Mouse (Mus musculus) kidney, postnatal 36 days (tissue): Measurements from ENCODE around the gene Rbm28.
A peak's percentile ranks its signal among the peaks of the same experiment; 100 is the strongest.
"Not testable (repeated sequence)": the region's sequence is repeated elsewhere in the genome, so short reads cannot be mapped to it uniquely, and the experiment has no call there.

Experiments used
- DNase-seq, 2 experiments: peaks; one replicate each; pipeline ENCODE4 v3.0.0; 2021 to 2022; ENCODE audit warnings: mixed read lengths in 2 of 2

The Rbm28 gene

GRCm38 (mm10) chr6:29193961-29194750 is 29.4 kb upstream of the Rbm28 start:
- DNase-seq: peak; percentile 39 to 71

- DNase-seq: no peak
These were observed 23.1 kb upstream of the Rbm28 start for GRCm38 (mm10) chr6:29187936-29188335.

- DNase-seq: no peak
These were observed 15.0 kb upstream of the Rbm28 start for GRCm38 (mm10) chr6:29179843-29180242.

GRCm38 (mm10) chr6:29178888-29179658 is 14.3 kb upstream of the Rbm28 start, which contains the start of gene Prrt4:
Prrt4 (minus strand) TSS chr6:29179584.
- peak; percentile 26 to 74 for DNase-seq

GRCm38 (mm10) chr6:29177901-29178879 is 13.4 kb upstream of the Rbm28 start:
- DNase-seq: no peak

GRCm38 (mm10) chr6:29175113-29175512 is 10.3 kb upstream of the Rbm28 start:
- no peak for DNase-seq

GRCm38 (mm10) chr6:29174368-29174767 is 9.6 kb upstream of the Rbm28 start:
- no peak for DNase-seq

- DNase-seq: peak; percentile 75 to 87
These were observed 6.2 kb upstream of the Rbm28 start for GRCm38 (mm10) chr6:29170952-29171388.

- peak; percentile 14 to 42 for DNase-seq
These were observed 5.5 kb upstream of the Rbm28 start for GRCm38 (mm10) chr6:29170063-29170921.

GRCm38 (mm10) chr6:29169675-29170062 is 4.9 kb upstream of the Rbm28 start:
- no peak for DNase-seq

- no peak for DNase-seq
These were observed 4.1 kb upstream of the Rbm28 start for GRCm38 (mm10) chr6:29168871-29169270.

GRCm38 (mm10) chr6:29166196-29166595 is 1.4 kb upstream of the Rbm28 start:
- peak; percentile 60 to 67 for DNase-seq

GRCm38 (mm10) chr6:29161291-29161690 is 3.5 kb downstream of the Rbm28 start:
- not testable (repeated sequence) for DNase-seq

GRCm38 (mm10) chr6:29160786-29161185 is 4.0 kb downstream of the Rbm28 start:
- DNase-seq: no peak

GRCm38 (mm10) chr6:29156326-29156725 is 8.5 kb downstream of the Rbm28 start:
- DNase-seq: no peak

GRCm38 (mm10) chr6:29150001-29150400 is 14.8 kb downstream of the Rbm28 start:
- no peak for DNase-seq

GRCm38 (mm10) chr6:29147407-29148010 is 17.3 kb downstream of the Rbm28 start:
- DNase-seq: no peak

- no peak for DNase-seq
These were observed 18.2 kb downstream of the Rbm28 start for GRCm38 (mm10) chr6:29146641-29147040.

GRCm38 (mm10) chr6:29145456-29146307 is 19.1 kb downstream of the Rbm28 start:
- DNase-seq: no peak

GRCm38 (mm10) chr6:29144971-29145370 is 19.8 kb downstream of the Rbm28 start:
- no peak for DNase-seq
